Mouse (Mus musculus) cerebellum, adult 18-20 months (tissue): ENCODE data around the gene Cdkn3.
"Not testable (repeated sequence)": the region's sequence is repeated elsewhere in the genome, so short reads cannot be mapped to it uniquely, and the experiment has no call there.

Experiments
- DNase-seq, 2 experiments: peaks; one replicate each; pipeline ENCODE4 v3.0.0; 2021

Cdkn3 gene

GRCm38 (mm10) chr14:46785247-46785646 is 24.9 kb downstream of the Cdkn3 start:
- DNase-seq, result no peak

GRCm38 (mm10) chr14:46787454-46787786 is 27.1 kb downstream of the Cdkn3 start:
- DNase-seq, result peak in 1 of 2 experiments; percentile 8

- peak; percentile 89 to 97 for DNase-seq
Measured at GRCm38 (mm10) chr14:46787787-46788504, 27.6 kb downstream of the Cdkn3 start, which contains the start of gene Cnih1. TSS of gene Cnih1 (minus strand) at chr14:46788411.

- peak in 1 of 2 experiments; percentile 18 for DNase-seq
Measured at GRCm38 (mm10) chr14:46788505-46788901, 28.2 kb downstream of the Cdkn3 start.

GRCm38 (mm10) chr14:46790303-46790702 is 30.0 kb downstream of the Cdkn3 start:
- DNase-seq, result no peak

- DNase-seq, result no peak
Measured at GRCm38 (mm10) chr14:46790723-46791122, 30.4 kb downstream of the Cdkn3 start.

GRCm38 (mm10) chr14:46794157-46794556 is 33.8 kb downstream of the Cdkn3 start:
- DNase-seq, result no peak

GRCm38 (mm10) chr14:46800684-46801345 is 40.5 kb downstream of the Cdkn3 start:
- DNase-seq, result no peak

GRCm38 (mm10) chr14:46803259-46803658 is 42.9 kb downstream of the Cdkn3 start:
- no peak for DNase-seq

- DNase-seq, result no peak
Measured at GRCm38 (mm10) chr14:46803791-46804190, 43.5 kb downstream of the Cdkn3 start.

- no peak for DNase-seq
Measured at GRCm38 (mm10) chr14:46806186-46806585, 45.8 kb downstream of the Cdkn3 start.

- DNase-seq, result no peak
Measured at GRCm38 (mm10) chr14:46807927-46808326, 47.6 kb downstream of the Cdkn3 start.

GRCm38 (mm10) chr14:46815640-46816039 is 55.3 kb downstream of the Cdkn3 start:
- no peak for DNase-seq

GRCm38 (mm10) chr14:46816916-46817622 is 56.7 kb downstream of the Cdkn3 start:
- DNase-seq, result no peak

GRCm38 (mm10) chr14:46818743-46819142 is 58.4 kb downstream of the Cdkn3 start:
- DNase-seq, result no peak

GRCm38 (mm10) chr14:46819961-46820360 is 59.6 kb downstream of the Cdkn3 start:
- not testable (repeated sequence) for DNase-seq
